Mouse (Mus musculus) CD4-positive, CD25-positive, alpha-beta regulatory T cell, adult 4 months (primary cell): ENCODE data around the gene Cds2. TPM values are rescaled to one million over a fixed set of nuclear protein-coding genes. Genes with fewer than 3 reads are reported as not detected.
"Not testable (repeated sequence)": the region's sequence is repeated elsewhere in the genome, so short reads cannot be mapped to it uniquely, and the experiment has no call there.

Experiments
- ATAC-seq: one replicate; pipeline ENCODE4 v1.8.0; 2017
- polyA plus RNA-seq, 2 experiments: library from polyadenylated mRNA; unstranded; fragments of 100-300 nt; shearing (Covaris generic); gene quantifications; one replicate each; pipeline ENCODE4 v1.2.1; 2017

The Cds2 gene
- polyA plus RNA-seq, 2 experiments from 2014 or later: 19.5 to 25.8 TPM

DNA sequence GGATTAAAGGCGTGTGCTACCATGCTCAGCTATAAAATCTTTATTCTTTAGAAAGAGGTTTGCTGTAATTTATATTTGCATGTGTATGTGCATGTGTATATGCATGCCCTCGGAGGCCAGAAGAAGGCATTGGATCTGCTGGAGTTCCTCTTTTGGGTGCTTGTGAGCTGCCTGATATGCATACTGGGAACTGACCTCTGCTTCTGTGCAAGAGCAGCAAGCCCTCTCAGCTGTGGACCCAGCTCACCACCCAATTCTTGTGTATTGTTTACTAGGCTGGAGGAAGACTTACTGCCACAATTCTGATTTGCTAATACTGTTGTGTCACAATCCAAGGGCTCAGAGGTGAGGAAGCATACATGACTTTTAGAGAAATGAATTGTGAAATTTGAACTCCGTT lies 3.1 kb downstream of the Cds2 start:
- no peak for ATAC-seq

DNA sequence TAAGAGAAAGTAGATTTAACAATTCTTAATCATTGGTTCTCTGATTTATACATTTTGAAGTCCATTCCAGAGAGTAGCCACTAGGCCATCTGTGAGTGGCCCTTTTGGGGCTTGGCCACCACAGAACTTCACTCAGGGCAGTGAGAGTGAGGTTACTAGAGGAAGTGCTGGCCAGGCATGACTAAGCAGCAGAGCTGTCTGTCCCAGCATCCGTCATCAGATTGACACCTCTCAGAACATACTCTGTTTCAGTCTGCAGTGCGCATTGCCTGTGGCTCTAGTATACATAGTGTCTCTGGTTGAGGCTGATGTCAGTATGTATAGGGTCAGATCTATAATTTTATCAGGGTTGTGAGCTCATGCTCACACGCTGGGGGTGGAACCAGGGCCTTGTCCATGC lies 6.3 kb downstream of the Cds2 start:
- peak; percentile 71 for ATAC-seq

- no peak for ATAC-seq
Observed at GRCm38 (mm10) chr2:132270331-132270951, 7.5 kb downstream of the Cds2 start.

DNA sequence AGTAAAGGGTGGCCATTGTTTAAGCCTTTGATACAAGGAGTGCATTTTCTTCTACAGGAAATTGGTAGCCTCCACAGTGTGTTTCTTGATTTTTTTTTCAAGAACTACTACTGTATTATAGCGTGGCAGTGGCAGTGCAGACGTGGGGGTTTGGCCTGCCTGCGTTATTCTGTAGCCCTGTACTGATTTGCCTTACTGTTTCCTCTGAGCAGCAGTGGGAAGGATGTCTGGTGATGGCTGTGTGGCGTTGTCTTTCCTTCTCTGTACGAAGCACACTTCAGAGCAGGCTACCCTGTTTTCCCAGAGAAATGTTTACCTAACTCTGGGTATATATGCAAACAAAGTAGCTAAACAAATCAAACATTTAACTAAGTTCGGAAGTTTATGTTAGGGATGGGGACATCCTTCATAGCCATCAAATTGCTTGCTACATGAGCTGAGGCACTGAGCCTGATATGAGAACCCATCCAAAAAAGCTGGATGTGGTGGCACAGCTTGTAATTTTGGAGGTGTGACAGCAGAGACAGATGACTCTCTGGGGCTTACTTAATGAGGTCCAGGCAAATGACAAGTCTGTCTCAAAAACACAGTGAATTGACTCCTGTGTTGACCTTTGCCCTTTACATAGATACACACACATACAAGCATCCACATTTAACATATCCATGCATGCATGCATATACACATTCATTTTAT lies 9.9 kb downstream of the Cds2 start:
- ATAC-seq: no peak

- no peak for ATAC-seq
Observed at GRCm38 (mm10) chr2:132275527-132275926, 12.6 kb downstream of the Cds2 start.

GRCm38 (mm10) chr2:132276249-132276648 lies 13.3 kb downstream of the Cds2 start:
- no peak for ATAC-seq

DNA sequence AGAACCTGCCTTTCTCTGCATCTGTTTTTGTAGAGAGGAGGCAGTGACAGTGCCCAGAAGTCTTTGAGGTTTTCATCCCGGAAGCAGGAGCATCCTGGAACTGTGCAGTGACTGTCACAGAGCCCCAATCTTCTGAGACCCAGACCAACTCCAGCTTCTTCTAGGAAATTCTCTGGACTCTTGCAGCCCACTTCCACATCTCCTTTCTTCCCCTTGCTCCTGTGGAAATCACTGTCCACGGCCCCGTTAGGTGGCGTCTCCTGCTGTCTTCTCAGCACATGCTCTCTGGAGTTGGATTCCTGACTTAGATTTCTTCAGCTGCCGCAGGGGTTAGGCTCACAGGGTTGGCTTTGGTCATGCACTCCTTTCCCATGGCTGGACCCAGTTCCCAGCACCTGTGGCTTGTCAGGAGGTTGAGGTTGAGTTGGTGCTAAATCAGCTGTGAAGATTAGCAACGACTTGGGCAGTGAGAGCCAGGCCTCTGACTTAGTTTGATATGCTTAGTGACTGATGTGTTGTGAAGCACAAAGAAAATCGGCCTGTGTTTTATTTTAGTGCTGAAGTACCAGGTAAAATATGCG lies 15.4 kb downstream of the Cds2 start:
- ATAC-seq: no peak

- ATAC-seq: peak; percentile 39
Observed at GRCm38 (mm10) chr2:132279336-132279882, 16.5 kb downstream of the Cds2 start.

DNA sequence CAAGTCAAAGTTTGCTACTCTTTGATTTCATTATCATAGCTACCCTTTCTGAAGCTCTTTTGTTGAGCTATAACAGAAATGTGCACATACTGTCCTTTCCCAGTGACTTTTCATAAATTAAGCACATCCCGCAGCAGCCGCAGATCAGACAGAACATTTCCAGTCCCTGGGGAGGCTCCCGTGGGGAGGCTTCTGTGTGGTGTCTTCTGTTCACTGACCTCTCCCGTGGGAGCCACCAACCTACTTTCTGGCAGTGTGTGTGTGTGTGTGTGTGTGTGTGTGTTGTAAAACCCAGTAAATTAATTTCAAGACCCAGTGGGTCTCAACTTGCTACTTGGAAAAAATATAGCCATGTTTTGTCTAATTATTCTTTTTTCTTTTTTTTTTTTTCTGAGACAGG lies 17.0 kb downstream of the Cds2 start:
- ATAC-seq: no peak

- no peak for ATAC-seq
Observed at GRCm38 (mm10) chr2:132280518-132281120, 17.7 kb downstream of the Cds2 start.

DNA sequence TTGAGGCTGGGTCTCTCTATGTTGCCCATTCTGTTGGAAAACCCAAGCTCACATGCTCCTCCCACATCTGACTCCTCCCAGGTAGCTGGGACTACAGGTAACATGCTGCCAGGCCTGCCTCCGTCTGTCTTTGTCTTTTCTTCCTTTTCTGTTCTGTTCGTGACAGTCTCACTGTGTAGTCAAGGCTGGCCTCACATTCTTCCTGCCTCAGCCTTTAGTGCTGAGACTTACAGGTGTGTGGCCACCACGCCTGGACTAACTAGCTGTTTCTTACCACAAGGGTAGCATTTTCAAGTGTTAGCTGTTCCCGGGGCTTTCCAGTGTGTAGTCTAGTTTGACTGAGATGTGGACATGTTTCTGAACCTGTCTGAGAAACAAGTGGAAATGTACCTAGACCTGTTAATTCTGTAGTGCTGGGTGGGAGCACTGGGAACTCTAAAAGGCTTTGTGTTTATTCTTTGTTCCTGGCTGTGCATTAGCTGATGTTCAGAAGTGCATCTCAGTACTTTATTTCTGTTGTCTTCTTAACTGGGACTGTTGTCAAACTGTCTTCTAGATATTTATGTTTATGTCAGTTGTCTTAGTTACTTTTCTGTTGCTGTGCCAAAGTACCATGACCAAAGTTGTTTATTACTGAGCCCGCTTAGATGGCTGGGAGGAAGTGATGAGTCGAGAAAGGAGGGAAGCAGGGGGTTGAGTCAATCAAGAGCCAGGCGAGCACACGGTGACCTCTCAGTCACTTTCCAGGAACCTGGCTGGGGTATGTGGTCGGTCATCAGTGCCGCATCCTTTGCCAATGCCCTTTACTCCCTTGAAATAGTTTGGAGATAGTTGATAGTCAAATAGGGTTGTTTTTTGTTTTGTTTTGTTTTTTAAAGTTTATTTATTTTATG lies 18.9 kb downstream of the Cds2 start:
- peak; percentile 73 for ATAC-seq

DNA sequence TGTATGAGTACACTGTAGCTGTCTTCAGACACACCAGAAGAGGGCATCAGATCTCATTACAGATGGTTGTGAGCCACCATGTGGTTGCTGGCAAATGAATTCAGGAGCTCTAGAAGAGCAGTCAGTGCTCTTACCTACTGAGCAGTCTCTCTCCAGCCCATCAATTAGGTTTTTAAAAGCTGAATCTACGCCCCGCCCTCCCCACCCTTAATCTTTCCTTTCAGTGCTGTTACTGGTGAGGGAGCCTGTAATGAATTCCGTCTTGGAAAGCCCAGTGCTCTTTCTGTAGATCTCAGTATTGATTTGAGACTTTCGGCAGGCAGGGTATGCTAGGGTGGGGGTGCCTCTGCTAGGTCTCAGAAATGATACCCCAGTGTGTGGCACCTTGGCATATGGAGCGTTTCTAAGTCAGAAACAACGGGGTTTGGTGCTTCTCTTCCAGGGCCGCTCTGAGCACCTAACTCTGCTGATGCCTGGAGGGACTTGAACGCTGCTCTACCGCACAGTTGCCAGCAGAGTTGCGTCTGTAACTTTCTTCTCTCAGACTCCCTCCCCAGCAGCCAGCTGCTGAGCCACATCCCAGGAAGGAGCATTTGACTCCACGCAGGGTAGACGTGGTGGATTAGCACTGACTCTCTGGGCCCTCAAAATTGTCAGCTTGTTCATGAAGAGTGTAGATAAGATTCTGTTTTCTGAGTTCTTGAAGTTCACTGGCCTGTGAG lies 19.7 kb downstream of the Cds2 start:
- ATAC-seq: no peak

GRCm38 (mm10) chr2:132283236-132284070 lies 20.5 kb downstream of the Cds2 start:
- no peak for ATAC-seq

DNA sequence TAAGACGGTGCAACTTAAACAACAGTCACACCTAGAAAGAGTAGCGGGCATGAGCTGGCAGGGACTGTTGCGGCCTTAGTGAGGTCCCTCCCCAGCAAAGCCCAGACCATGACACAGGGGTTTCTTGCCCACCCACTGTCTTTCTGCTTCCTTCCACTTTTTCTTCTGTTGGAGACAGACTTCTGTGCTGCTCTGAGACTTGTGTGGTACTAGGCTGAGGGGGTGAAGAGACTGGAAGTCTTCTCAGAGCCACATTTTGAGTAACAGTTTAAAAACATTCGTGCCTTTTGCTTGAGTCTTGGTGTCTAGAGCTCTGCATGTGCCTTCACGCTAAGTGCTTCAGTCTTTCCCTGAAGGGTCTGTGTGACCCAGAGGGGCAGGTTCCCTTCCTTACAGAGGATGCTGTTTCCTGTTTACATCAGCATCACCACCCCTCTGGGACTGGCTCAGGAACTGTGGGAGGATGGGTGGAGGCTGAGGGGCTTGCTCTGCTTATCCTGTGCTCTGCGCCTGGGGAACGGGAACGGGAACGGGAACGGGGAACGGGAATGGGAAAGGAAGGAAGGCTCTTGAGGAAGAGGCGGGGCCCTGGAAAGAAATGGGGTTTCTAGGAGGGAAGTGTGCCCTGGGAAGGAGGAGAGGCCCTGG lies 21.7 kb downstream of the Cds2 start:
- ATAC-seq: no peak

- not testable (repeated sequence) for ATAC-seq
Observed at GRCm38 (mm10) chr2:132285722-132286121, 22.8 kb downstream of the Cds2 start.

DNA sequence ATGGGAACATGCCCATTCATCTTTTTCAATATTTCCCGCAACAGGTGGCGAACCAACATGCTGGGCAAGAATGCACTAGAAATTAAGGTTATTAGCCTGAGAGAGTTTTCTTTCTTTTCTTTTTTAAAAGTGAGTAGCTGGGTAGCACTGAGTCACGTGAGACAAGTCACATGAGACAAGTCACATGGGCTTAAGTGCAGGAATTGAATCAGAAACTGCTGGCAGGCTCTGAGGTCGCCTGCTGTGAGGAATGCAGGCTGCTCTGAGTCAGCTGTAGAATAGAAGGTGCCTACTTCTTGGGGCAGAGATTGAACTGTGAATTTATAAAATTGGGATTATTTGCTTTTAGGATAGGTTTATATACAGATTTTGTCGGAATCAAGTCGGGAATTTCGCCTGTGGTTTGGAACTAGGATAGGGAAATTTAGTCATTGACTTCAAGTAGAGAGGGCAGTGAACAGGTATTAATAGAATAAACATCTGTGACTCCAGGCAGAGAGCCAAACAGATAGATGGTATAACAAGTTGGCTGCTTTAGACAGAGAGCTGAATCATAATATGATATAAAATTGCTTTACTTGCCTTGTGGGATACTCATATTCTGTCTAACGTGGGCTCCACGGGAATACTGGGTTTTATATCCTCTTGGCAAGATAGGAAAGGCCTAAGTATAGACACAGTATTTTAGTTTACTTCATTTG lies 23.6 kb downstream of the Cds2 start:
- ATAC-seq: no peak

- ATAC-seq: not testable (repeated sequence)
Observed at GRCm38 (mm10) chr2:132289213-132289612, 26.3 kb downstream of the Cds2 start.

GRCm38 (mm10) chr2:132290808-132291207 lies 27.9 kb downstream of the Cds2 start:
- ATAC-seq: no peak

DNA sequence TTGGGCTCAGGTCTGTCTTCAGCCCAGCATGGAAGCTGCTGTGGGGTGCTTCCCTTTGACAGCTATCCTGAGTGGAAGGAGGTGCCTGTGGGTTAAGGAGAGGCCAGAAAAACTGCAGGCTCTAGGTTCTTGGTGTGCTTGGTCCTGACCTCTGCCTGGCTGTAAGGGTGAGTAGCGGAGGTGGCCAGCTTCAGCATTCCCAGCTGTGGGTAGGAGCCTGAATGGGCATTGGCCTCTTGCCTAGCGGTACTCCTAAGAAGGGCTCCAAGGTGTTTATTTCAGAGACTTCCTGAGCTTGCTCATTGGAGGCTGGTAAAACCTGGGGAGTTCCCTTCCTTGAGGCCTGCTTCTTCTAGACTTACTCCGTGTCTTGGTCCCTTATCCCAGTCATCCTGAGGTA lies 28.3 kb downstream of the Cds2 start:
- ATAC-seq: peak; percentile 23

- peak; percentile 54 for ATAC-seq
Observed at GRCm38 (mm10) chr2:132292083-132292482, 29.1 kb downstream of the Cds2 start.
